Mouse (Mus musculus): ENCODE results near the gene Aldh8a1. TPM values are rescaled to one million over a fixed set of nuclear protein-coding genes. Genes with fewer than 3 reads are reported as not detected.

The Aldh8a1 gene
- not detected in 2 replicates for polyA plus RNA-seq (2012; ENCODE audit: insufficient read depth, insufficient read length, missing spikeins)

DNA sequence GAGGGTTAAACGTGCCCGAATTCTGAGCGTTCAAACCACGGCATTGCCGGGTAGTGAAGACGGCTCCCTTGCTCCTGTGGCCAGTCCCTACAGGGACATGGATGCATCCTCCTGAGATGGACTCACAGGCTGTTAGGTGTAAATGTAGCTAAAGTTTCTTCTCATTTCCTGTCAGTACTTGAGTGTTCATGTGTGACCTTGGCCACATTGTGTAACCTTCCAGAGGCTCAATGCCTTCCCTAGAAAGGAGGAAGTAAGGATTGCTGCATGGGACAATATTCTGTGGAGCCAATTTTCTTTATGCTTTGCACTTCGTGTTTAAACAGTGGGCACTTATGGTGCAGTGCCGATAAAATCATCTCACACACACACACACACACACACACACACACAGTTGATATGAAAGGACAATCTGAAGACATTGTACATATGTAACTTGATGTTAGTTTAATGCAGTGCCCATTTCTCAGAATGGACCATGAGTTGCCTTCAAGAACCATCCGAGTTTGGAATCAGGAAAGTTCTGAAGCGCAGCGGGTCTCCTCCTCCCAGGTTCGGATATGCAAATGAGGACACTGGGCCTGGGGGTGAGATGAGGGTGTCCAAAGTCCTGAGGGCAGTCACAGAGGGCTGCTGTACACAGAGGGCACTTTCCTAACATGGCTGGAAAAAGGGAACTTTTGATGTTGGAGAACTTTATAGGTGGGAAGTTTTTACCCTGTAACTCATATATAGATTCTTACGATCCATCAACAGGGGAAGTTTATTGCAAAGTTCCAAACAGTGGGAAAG is at the start of gene Aldh8a1:
TSS of gene Aldh8a1 (plus strand) at position 610 of the 792 bp plus-strand sequence.
- H3K4me3 ChIP-seq (ENCODE audit: insufficient read depth, low read depth, low read length), result no peak within 1 kb of the TSS
- H3K27ac ChIP-seq (replicated peaks; ENCODE audit: low read depth, low read length), result no peak within 1 kb of the TSS
- no peaks in the 10 kb centered on the region for H3K4me1 ChIP-seq (ENCODE audit: control insufficient read depth, insufficient read depth, insufficient read length, low read length)

DNA sequence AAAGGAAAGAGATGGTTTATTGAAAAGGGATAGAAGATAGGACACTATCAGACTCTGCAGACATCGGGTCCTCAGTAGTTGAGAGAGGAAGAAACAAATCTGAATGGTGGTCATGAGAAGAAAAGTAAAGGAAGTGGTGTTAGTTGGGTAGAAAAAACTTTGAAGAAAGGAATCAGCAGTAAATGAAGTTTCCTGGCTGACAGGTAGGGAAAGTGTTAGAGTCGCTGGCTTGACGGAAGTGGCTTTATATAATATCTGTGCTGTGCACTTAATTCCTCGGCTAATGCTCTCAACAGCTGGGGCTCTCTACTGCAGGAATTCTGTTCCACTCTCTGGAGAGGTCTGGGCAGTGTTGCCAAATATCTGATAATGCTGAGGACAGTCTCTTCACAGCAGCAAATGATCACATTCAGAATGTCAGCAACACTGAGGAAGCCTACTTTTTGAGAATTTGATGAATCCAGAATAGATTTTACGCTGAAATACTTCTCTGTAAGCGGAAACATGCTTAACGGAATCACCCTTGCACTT is 49.4 kb upstream of the Aldh8a1 start:
- H3K4me1 ChIP-seq (ENCODE audit: control insufficient read depth, insufficient read depth, insufficient read length, low read length), result no peaks in the 10 kb centered on the region
- H3K4me3 ChIP-seq (ENCODE audit: insufficient read depth, low read depth, low read length), result no peak overlapping the region
- no peak overlapping the region for H3K27ac ChIP-seq (replicated peaks; ENCODE audit: low read depth, low read length)

DNA sequence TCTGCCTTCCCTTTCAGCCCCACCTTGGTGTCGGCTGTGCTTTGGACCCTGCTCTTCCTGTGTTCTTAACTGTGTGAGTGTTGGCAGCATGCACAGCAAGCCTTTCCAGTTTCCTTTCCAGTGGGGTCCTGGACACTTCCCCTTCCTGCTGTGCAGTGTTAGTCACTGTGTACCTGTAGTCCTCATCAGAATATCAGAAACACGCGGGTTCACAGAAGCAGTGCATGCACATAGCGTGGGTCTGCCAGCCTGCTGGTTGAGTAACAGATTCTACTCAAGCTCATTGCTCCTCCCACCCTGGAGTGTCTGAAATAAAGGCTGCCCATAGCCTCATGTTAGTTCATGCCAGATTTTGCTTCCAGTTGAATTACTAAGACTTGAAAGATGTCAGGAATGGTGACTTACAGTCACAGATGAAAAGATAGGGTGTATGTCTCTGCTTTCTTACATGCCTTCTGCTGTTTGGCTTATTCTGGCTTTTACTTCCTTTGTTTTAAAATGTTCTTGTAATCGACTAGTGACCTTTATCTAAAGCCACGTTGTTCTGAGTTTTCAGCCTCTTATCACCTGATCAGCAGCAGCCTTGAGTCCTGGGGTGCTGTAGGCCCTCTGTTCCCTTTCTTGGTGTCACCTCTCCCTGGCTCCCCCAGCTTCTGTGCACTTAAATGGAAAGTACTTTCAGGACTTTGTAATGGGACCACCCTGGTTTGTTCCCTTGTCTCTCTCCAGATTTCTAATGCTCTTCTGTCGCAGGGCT is 42.6 kb upstream of the Aldh8a1 start:
- Histone ChIP-seq H3K4me1 (ENCODE audit: control insufficient read depth, insufficient read depth, insufficient read length, low read length) (peaks cover 3% of the 10 kb centered on the region; the same call in 1 of the 2 replicates), H3K27ac (replicated peaks; ENCODE audit: low read depth, low read length) (no peak overlapping the region), H3K4me3 (ENCODE audit: insufficient read depth, low read depth, low read length) (no peak overlapping the region)

GRCm38 (mm10) chr10:21335534-21335933 is 41.6 kb upstream of the Aldh8a1 start:
- H3K4me1 ChIP-seq (ENCODE audit: control insufficient read depth, insufficient read depth, insufficient read length, low read length), result peaks cover 3% of the 10 kb centered on the region; the same call in 1 of the 2 replicates
- H3K4me3 ChIP-seq (ENCODE audit: insufficient read depth, low read depth, low read length), result no peak overlapping the region
- H3K27ac ChIP-seq (replicated peaks; ENCODE audit: low read depth, low read length), result no peak overlapping the region

DNA sequence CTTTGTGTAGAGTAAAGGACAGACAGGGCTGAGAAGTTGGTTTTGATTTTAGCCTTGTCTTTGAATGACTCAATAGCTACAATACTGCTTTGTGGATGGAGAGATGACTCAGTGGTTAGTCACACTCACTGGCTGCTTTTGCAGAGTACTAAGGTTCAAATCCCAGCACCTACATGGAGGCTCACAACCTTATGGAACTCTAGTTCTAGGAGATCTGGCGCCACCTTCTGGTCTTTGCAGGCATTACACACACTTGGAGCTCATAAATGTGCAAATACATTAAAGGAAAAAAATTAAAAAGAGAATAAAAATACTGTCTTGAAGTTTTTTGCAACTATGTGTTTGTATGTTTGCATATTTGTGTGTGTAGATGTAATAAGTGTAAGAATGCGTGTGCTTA is 39.9 kb upstream of the Aldh8a1 start:
- H3K4me3 ChIP-seq (ENCODE audit: insufficient read depth, low read depth, low read length), result no peak overlapping the region
- H3K4me1 ChIP-seq (ENCODE audit: control insufficient read depth, insufficient read depth, insufficient read length, low read length), result peaks cover 3% of the 10 kb centered on the region; the same call in 1 of the 2 replicates
- no peak overlapping the region for H3K27ac ChIP-seq (replicated peaks; ENCODE audit: low read depth, low read length)

DNA sequence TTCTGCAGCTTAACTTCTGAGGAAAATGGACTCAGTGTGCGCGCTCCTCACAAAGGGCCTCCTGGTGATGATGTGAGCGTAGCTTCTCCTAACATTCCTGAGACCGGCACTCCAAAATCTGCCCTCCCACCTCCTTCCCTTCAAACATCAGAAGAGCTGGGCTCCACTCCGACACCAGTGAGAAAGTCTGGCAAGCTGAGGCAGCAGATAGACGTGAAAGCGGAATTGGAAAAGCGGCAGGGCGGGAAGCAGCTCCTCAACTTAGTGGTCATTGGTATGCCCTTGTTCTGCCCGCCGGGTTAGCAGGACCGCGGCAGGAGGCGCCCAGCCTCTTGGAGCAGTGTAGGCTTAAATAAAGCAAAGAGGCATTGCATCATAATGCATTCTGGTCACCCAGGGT is 35.4 kb upstream of the Aldh8a1 start:
- Histone ChIP-seq H3K27ac (replicated peaks; ENCODE audit: low read depth, low read length) (no peak overlapping the region), H3K4me3 (ENCODE audit: insufficient read depth, low read depth, low read length) (no peak overlapping the region), H3K4me1 (ENCODE audit: control insufficient read depth, insufficient read depth, insufficient read length, low read length) (no peaks in the 10 kb centered on the region)

DNA sequence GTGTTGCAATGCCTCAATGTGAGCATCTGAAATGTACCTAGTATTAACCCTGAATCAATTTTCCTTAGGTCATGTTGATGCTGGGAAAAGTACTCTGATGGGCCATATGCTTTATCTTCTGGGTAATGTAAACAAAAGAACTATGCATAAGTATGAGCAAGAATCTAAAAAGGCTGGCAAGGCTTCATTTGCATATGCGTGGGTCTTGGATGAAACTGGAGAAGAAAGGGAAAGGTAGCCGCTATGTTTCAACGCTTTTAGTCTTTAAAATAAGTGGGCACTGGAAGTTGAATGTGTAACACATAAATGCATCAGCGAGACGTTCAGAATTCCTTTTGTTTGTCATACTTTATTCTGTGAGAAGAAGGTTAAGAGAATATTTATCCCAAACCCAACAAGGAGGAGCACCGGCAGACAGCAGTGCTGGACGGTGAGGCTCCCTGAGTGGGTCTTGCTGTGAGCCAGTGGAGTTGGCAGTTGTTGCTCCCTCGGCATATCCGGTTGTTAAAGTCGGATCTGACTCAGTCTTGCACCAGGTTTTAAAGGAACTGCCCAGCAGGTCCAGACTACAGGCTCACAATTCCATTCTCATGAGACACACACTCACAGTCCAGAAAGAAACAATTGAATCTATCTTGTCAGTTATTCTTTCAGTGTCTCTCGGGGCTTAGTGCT is 34.6 kb upstream of the Aldh8a1 start:
- Histone ChIP-seq H3K27ac (replicated peaks; ENCODE audit: low read depth, low read length) (no peak overlapping the region), H3K4me1 (ENCODE audit: control insufficient read depth, insufficient read depth, insufficient read length, low read length) (no peaks in the 10 kb centered on the region), H3K4me3 (ENCODE audit: insufficient read depth, low read depth, low read length) (no peak overlapping the region)

- H3K27ac ChIP-seq (replicated peaks; ENCODE audit: low read depth, low read length), result no peak overlapping the region
- H3K4me1 ChIP-seq (ENCODE audit: control insufficient read depth, insufficient read depth, insufficient read length, low read length), result no peaks in the 10 kb centered on the region
- H3K4me3 ChIP-seq (ENCODE audit: insufficient read depth, low read depth, low read length), result no peak overlapping the region
Observed at GRCm38 (mm10) chr10:21347332-21347731, 29.8 kb upstream of the Aldh8a1 start.

GRCm38 (mm10) chr10:21349449-21349848 is 27.6 kb upstream of the Aldh8a1 start:
- H3K27ac ChIP-seq (replicated peaks; ENCODE audit: low read depth, low read length), result no peak overlapping the region
- H3K4me3 ChIP-seq (ENCODE audit: insufficient read depth, low read depth, low read length), result no peak overlapping the region

DNA sequence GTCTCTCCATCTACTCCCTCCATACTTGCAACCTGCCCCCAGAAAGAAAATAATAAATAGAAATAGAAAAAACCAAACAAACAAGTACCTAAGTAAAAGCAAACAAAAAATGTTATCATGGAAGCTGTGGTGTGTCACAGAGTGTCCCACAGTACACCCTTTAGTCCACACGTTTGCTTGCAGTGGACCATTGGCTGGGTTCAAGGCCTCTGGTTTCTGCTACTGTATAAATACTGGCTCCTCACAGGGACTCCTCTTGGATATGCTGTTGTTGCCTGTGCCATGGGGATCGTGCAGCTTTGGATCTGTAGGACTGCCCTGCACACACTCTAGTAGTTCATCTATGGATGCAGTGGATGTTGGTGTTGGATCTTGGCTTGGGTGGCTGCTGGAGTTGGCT is 27.1 kb upstream of the Aldh8a1 start:
- no peak overlapping the region for H3K27ac ChIP-seq (replicated peaks; ENCODE audit: low read depth, low read length)
- no peaks in the 10 kb centered on the region for H3K4me1 ChIP-seq (ENCODE audit: control insufficient read depth, insufficient read depth, insufficient read length, low read length)
- H3K4me3 ChIP-seq (ENCODE audit: insufficient read depth, low read depth, low read length), result no peak overlapping the region

More at GRCm38 (mm10) chr10:21349449-21349848, 27.6 kb upstream of the Aldh8a1 start:
- no peaks in the 10 kb centered on the region for H3K4me1 ChIP-seq (ENCODE audit: control insufficient read depth, insufficient read depth, insufficient read length, low read length)

DNA sequence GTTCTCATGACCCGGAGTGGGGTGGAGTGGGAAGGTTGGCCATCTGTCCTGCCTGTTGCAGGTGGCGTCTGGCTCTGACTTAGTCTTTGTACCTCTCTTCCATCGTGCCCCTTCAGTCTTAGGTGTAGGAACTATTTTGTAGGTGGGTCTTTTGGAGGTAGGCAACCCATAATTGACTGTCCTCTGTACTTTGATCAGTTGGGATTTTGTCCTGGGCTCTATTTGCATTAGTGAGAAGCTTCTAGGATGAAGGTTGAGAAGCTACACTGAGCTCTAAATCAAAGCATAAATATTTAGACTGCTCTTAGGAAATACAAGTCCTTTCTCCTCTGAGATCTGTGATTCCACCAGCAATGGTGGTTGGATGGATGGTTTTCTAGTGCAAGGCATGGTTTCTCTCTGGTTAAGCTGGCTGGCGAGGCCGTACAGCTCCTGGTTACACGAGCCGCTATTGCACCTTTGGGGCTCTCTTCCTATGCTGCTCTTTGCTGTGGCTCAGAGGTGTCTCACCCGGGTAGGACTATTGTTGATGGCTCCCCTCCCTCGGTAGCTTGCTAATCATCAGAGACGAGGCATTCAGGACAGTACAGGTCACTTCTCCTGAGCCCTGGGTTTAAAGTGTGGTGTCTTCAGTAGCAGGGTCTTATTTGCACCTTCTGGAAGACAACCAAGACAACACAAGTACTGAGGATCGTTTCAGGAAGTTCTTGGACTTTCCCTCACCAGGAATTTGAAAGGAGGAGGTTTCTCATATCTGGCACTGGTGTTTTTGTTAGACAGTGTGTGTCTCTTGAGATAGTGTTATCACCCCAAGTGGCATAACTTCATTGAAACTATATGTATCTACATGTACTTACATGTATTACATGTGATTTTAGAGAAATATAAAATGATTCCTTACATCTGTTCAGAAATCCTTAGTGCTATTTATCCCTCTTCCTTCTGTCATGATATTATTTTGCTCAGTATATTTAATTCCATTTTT is 26.3 kb upstream of the Aldh8a1 start:
- no peak overlapping the region for H3K4me3 ChIP-seq (ENCODE audit: insufficient read depth, low read depth, low read length)
- no peak overlapping the region for H3K27ac ChIP-seq (replicated peaks; ENCODE audit: low read depth, low read length)
- H3K4me1 ChIP-seq (ENCODE audit: control insufficient read depth, insufficient read depth, insufficient read length, low read length), result no peaks in the 10 kb centered on the region

DNA sequence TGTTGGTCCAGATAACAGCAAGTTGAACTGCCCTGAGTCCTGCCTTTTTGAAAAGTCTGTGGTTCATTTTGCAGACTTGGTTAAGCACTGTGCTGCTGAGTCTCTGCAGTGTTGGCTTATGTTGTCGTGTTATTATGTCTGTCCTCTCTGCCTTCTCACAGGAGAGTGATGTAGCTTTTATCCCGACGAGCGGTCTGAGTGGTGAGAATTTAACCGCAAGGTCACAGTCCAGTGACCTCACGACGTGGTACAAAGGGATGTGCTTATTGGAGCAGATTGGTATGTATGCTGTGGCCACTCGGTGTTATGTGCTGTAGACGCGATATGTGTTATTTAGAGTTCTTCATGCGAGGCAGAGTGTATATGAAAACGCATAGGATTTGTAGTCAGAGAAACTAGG is 25.3 kb upstream of the Aldh8a1 start:
- no peak overlapping the region for H3K4me3 ChIP-seq (ENCODE audit: insufficient read depth, low read depth, low read length)
- no peaks in the 10 kb centered on the region for H3K4me1 ChIP-seq (ENCODE audit: control insufficient read depth, insufficient read depth, insufficient read length, low read length)
- H3K27ac ChIP-seq (replicated peaks; ENCODE audit: low read depth, low read length), result no peak overlapping the region

GRCm38 (mm10) chr10:21353890-21354289 is 23.2 kb upstream of the Aldh8a1 start:
- H3K27ac ChIP-seq (replicated peaks; ENCODE audit: low read depth, low read length), result no peak overlapping the region

GRCm38 (mm10) chr10:21354506-21354905 is 22.6 kb upstream of the Aldh8a1 start:
- H3K4me1 ChIP-seq (ENCODE audit: control insufficient read depth, insufficient read depth, insufficient read length, low read length), result no peaks in the 10 kb centered on the region
- H3K27ac ChIP-seq (replicated peaks; ENCODE audit: low read depth, low read length), result no peak overlapping the region
- H3K4me3 ChIP-seq (ENCODE audit: insufficient read depth, low read depth, low read length), result no peak overlapping the region

More at GRCm38 (mm10) chr10:21353890-21354289, 23.2 kb upstream of the Aldh8a1 start:
- no peak overlapping the region for H3K4me3 ChIP-seq (ENCODE audit: insufficient read depth, low read depth, low read length)
- no peaks in the 10 kb centered on the region for H3K4me1 ChIP-seq (ENCODE audit: control insufficient read depth, insufficient read depth, insufficient read length, low read length)
